Mouse (Mus musculus): ENCODE measurements at regions not wholly inside any gene's neighbourhood (a gene's known extent, or its start where the extent isn't known, plus 50 kb on each side); places are given as distances from the start of the nearest gene placed in this dataset.

GRCm38 (mm10) chr17:63754399-63754798 lies 108.5 kb upstream of the Fer start:
- Histone ChIP-seq H3K4me1 (ENCODE audit: control insufficient read depth, insufficient read depth, low read length) (no peaks in the 10 kb centered on the region), H3K27ac (ENCODE audit: control insufficient read depth, insufficient read depth, low read depth, low read length, poor library complexity) (no peak overlapping the region), H3K4me3 (replicated peaks; ENCODE audit: control insufficient read depth, low read depth, low read length) (no peak overlapping the region)
- TF ChIP-seq CTCF (IDR thresholded peaks at IDR 0.05; ENCODE audit: control insufficient read depth, insufficient read depth, low read length) (no peak), POLR2A (IDR thresholded peaks at IDR 0.05; ENCODE audit: borderline replicate concordance, control insufficient read depth, low read depth, low read length) (no peak)
- WGBS = 69% methylated on average over 2 of the region's 2 CpGs

GRCm38 (mm10) chr17:63757896-63758695 lies 104.8 kb upstream of the Fer start:
- 86% methylated on average over 13 of the region's 13 CpGs for WGBS

GRCm38 (mm10) chr17:63758817-63759404 lies 104.0 kb upstream of the Fer start:
- no peak overlapping the region for H3K4me3 ChIP-seq (replicated peaks; ENCODE audit: control insufficient read depth, low read depth, low read length)
- TF ChIP-seq POLR2A (IDR thresholded peaks at IDR 0.05; ENCODE audit: borderline replicate concordance, control insufficient read depth, low read depth, low read length) (no peak), CTCF (IDR thresholded peaks at IDR 0.05; ENCODE audit: control insufficient read depth, insufficient read depth, low read length) (no peak)
- no peak overlapping the region for H3K27ac ChIP-seq (ENCODE audit: control insufficient read depth, insufficient read depth, low read depth, low read length, poor library complexity)
- H3K4me1 ChIP-seq (ENCODE audit: control insufficient read depth, insufficient read depth, low read length) = no peaks in the 10 kb centered on the region
- 85% methylated on average over 7 of the region's 7 CpGs for WGBS

More at GRCm38 (mm10) chr17:63757896-63758695, 104.8 kb upstream of the Fer start:
- TF ChIP-seq POLR2A (IDR thresholded peaks at IDR 0.05; ENCODE audit: borderline replicate concordance, control insufficient read depth, low read depth, low read length) (no peak), CTCF (IDR thresholded peaks at IDR 0.05; ENCODE audit: control insufficient read depth, insufficient read depth, low read length) (no peak)
- Histone ChIP-seq H3K4me1 (ENCODE audit: control insufficient read depth, insufficient read depth, low read length) (no peaks in the 10 kb centered on the region), H3K27ac (ENCODE audit: control insufficient read depth, insufficient read depth, low read depth, low read length, poor library complexity) (no peak overlapping the region), H3K4me3 (replicated peaks; ENCODE audit: control insufficient read depth, low read depth, low read length) (no peak overlapping the region)

DNA sequence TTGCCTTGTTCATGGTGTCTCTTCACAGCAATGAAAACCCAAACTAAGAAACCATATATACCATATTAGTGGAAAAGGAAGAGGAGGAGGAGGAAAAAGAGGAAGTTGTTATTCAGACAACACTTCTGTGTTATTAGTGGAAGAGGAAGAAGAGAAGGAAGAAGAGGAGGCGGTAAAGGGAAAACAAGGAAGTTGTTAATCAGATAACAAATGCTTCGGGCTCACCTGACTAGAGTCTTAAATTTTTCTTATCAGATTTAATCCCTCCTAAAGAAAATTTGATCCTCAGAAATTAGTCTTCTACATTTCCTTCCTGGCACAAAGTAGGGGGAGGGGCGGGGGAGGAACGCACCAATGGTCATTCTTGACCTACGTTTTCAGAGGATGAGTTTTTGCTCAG lies 101.8 kb upstream of the Fer start:
- no peaks in the 10 kb centered on the region for H3K4me1 ChIP-seq (ENCODE audit: control insufficient read depth, insufficient read depth, low read length)
- H3K4me3 ChIP-seq (replicated peaks; ENCODE audit: control insufficient read depth, low read depth, low read length) = no peak overlapping the region
- no peak overlapping the region for H3K27ac ChIP-seq (ENCODE audit: control insufficient read depth, insufficient read depth, low read depth, low read length, poor library complexity)
- TF ChIP-seq CTCF (IDR thresholded peaks at IDR 0.05; ENCODE audit: control insufficient read depth, insufficient read depth, low read length) = no peak
- no peak for TF ChIP-seq POLR2A (IDR thresholded peaks at IDR 0.05; ENCODE audit: borderline replicate concordance, control insufficient read depth, low read depth, low read length)
- WGBS = 79% methylated on average over 5 of the region's 5 CpGs

DNA sequence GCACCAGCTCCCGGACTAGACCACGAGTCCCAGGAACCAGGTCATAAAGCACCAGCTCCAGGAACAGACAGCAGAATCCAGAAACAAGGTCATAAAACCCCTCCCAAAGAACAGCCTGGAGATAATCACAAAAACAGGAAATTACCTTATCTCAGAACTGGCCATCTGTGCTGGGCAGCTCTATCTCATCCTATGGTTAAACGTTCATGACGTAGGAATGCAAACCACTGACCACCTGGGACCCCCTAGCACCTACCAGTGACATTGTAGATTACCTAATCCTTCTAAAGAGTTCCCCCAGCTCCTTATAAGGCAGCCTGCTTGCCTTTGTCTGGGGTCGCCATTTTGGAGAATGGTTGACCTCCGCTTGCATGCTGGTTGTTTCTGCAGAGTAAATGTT lies 91.8 kb upstream of the Fer start:
- Histone ChIP-seq H3K4me1 (ENCODE audit: control insufficient read depth, insufficient read depth, low read length) (no peaks in the 10 kb centered on the region), H3K4me3 (replicated peaks; ENCODE audit: control insufficient read depth, low read depth, low read length) (no peak overlapping the region), H3K27ac (ENCODE audit: control insufficient read depth, insufficient read depth, low read depth, low read length, poor library complexity) (no peak overlapping the region)
- WGBS = 78% methylated on average over 6 of the region's 6 CpGs
- no peak for TF ChIP-seq POLR2A (IDR thresholded peaks at IDR 0.05; ENCODE audit: borderline replicate concordance, control insufficient read depth, low read depth, low read length)
- TF ChIP-seq CTCF (IDR thresholded peaks at IDR 0.05; ENCODE audit: control insufficient read depth, insufficient read depth, low read length) = no peak

GRCm38 (mm10) chr17:63784381-63785116 lies 78.3 kb upstream of the Fer start:
- no peak overlapping the region for H3K4me3 ChIP-seq (replicated peaks; ENCODE audit: control insufficient read depth, low read depth, low read length)
- H3K27ac ChIP-seq (ENCODE audit: control insufficient read depth, insufficient read depth, low read depth, low read length, poor library complexity) = no peak overlapping the region
- WGBS = 85% methylated on average over 19 of the region's 19 CpGs
- no peaks in the 10 kb centered on the region for H3K4me1 ChIP-seq (ENCODE audit: control insufficient read depth, insufficient read depth, low read length)
- TF ChIP-seq POLR2A (IDR thresholded peaks at IDR 0.05; ENCODE audit: borderline replicate concordance, control insufficient read depth, low read depth, low read length) (no peak), CTCF (IDR thresholded peaks at IDR 0.05; ENCODE audit: control insufficient read depth, insufficient read depth, low read length) (no peak)

DNA sequence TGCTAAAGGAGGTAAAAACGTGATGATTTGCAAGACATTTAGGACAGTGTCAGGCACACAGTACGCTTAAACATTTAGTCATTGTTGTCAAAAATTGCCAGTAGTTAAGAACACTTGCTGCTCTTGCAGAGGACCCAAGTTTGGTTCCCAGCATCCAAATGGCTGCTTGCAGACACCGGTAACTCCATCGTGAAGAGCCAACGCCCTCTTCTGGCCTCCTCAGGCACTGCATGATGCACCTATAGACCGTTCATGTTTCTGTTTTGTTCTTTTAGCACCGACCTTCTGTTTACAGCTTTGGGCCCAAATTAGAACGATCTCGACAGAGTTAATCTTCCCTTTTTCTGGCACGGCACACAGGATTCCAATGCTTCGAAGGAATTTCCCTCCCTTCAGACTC lies 76.4 kb upstream of the Fer start:
- TF ChIP-seq CTCF (IDR thresholded peaks at IDR 0.05; ENCODE audit: control insufficient read depth, insufficient read depth, low read length) (no peak), POLR2A (IDR thresholded peaks at IDR 0.05; ENCODE audit: borderline replicate concordance, control insufficient read depth, low read depth, low read length) (no peak)
- H3K4me3 ChIP-seq (replicated peaks; ENCODE audit: control insufficient read depth, low read depth, low read length) = no peak overlapping the region
- 76% methylated on average over 11 of the region's 11 CpGs for WGBS
- H3K27ac ChIP-seq (ENCODE audit: control insufficient read depth, insufficient read depth, low read depth, low read length, poor library complexity) = no peak overlapping the region
- no peaks in the 10 kb centered on the region for H3K4me1 ChIP-seq (ENCODE audit: control insufficient read depth, insufficient read depth, low read length)

GRCm38 (mm10) chr17:63794352-63794751 lies 68.5 kb upstream of the Fer start:
- TF ChIP-seq CTCF (IDR thresholded peaks at IDR 0.05; ENCODE audit: control insufficient read depth, insufficient read depth, low read length) = no peak
- TF ChIP-seq POLR2A (IDR thresholded peaks at IDR 0.05; ENCODE audit: borderline replicate concordance, control insufficient read depth, low read depth, low read length) = no peak
- Histone ChIP-seq H3K4me3 (replicated peaks; ENCODE audit: control insufficient read depth, low read depth, low read length) (no peak overlapping the region), H3K27ac (ENCODE audit: control insufficient read depth, insufficient read depth, low read depth, low read length, poor library complexity) (no peak overlapping the region), H3K4me1 (ENCODE audit: control insufficient read depth, insufficient read depth, low read length) (no peaks in the 10 kb centered on the region)
- WGBS = 81% methylated on average over 6 of the region's 6 CpGs

Data from bone marrow, adult 2 months (tissue).